Mouse (Mus musculus): Measurements from ENCODE around the gene Mcam.

Gene Mcam

DNA sequence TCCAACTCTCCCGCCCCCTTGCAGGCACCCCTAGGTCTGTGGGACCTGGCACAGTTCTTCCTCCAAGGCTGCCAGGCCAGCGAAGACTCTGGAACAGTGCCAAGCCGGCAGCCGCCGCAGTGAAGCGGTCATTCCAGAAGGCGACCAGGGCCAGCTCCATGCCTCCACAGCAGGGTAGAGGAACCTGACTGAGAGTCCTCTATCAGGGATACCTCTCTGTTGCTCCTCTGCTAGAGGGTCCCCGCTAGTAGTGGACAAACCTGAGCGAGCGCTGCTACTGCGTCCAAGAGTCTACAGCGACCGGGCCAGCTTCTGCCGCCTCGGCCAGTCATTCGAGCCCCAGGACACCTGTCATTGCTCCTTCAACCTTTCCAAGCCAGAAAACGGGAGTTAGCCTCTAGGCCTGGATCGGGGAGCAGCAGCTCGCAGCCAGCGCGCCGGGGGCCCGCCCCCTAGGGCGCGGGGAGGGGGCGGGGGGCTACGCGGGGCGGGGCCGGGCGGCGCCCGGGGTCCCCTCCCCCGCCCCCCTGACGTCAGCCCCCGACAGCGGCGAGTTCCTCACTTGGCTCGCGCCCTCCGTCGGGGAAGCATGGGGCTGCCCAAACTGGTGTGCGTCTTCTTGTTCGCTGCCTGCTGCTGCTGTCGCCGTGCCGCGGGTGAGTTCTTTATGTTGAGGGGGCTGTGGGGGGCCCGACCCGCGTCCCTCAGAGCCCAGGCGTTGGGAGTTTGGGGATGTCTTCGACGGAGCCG is at the start of gene Mcam:
Mcam (plus strand) TSS at position 369 of the 750 bp plus-strand sequence.
- DNase-seq (ENCODE audit: extremely low read depth, insufficient read length, low spot score), result peak; percentile 70

- DNase-seq (ENCODE audit: extremely low read depth, insufficient read length, low spot score), result peak; percentile 58
Observed at GRCm38 (mm10) chr9:44084659-44085229, 49.5 kb upstream of the Mcam start.

GRCm38 (mm10) chr9:44085276-44085675 is 49.0 kb upstream of the Mcam start:
- no peak for DNase-seq (ENCODE audit: extremely low read depth, insufficient read length, low spot score)

DNA sequence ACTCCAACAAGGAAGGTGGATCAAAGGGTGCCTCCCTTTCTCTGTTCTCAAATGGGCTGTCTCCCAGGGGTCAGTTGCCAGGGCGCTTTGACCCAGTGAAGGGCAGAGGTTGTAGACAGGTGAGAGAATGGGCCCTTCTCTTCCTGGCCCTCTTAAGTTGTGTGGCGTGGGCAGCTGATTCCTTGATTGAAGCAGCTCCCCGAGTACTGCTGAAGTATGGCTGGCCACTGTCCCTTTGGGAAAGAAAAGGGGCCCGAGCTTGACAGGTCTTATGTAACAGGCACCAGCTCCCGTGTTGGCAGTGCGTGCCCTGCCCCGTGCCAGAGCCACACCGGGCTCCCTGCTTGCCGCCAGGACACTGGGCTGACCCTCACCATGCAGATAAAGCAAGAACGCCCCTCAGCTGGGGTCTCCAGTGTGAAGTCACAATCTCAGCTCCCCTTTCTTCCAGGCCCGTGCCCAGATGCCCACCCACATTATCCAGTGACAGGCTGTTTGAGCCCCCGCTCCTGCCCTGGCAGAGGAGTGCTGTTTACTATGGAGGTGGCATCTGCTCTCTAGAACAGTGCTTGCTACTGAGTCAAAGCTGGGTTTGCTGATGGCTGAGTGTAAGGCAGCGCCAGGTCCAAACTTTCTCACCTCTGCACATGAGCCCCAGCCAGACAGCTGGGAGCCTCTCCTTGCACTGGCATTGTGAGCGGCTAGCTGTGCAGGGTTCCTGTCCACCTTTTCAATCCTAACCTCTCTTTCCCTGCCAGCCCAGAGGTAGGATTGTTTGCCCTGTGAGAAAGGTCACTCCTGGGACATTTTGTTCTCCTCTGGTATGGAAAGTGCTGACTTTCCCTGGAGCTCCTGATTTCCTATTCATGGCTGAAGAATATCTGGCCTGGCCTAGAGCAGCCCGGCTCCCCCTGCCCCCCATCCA is 48.3 kb upstream of the Mcam start:
- no peak for DNase-seq (ENCODE audit: extremely low read depth, insufficient read length, low spot score)

DNA sequence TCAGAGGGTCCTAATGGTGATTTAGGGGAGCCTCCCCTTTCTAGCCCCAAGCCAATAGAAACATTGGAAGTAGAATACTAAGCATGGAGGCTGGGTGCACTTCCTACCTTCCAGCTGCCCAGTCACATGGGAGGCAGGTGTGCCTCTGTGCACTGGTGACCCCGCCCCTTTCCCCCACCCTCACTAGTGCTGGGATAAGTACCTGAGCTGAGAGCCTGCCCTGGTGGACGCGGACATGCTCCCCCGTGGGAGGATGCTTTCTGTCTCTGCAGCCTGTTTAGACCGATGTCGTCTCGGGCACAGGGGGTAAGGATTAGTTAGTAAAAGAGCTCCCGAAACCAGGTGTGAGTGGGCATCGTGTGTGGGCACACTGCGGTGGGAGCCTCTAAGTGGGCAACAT is 47.3 kb upstream of the Mcam start:
- DNase-seq (ENCODE audit: extremely low read depth, insufficient read length, low spot score), result no peak

DNA sequence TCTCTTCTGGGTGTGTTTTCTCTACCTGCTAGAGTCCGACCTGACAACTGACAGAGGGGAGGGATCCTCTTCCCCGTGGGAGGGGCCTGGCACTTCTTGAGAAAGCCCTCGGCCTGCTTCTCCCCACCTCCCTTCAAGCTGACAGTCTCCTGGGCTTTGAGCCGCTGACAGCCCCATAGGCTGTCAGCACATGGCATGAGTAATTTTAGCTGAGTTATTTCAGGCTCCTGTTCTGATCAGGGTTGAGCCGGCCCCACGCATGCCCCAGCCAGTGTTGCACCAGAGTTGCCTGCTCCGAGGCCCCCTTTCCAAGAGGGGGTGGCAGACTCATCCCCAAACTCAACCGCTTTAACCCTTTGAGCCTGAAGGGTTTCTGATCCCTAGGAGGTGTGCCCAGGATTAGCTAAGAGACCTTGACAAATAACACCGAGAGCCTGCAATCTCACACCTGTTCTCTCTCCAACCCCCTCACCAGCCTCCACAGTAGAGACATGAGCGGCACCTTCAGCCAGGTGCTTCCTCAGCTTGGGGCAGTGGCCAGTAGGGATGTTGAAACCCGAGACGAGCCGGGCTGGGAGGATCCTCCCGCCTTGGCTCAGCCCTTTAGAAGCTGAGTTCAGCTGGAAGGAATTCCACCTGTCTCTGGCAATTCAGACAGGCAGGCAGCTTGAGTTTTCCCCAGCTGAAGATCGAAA is 46.4 kb upstream of the Mcam start:
- DNase-seq (ENCODE audit: extremely low read depth, insufficient read length, low spot score), result peak; percentile 54

- DNase-seq (ENCODE audit: extremely low read depth, insufficient read length, low spot score), result no peak
Observed at GRCm38 (mm10) chr9:44088877-44089608, 45.2 kb upstream of the Mcam start.

GRCm38 (mm10) chr9:44093612-44094503 is 40.4 kb upstream of the Mcam start:
- DNase-seq (ENCODE audit: extremely low read depth, insufficient read length, low spot score), result no peak

DNA sequence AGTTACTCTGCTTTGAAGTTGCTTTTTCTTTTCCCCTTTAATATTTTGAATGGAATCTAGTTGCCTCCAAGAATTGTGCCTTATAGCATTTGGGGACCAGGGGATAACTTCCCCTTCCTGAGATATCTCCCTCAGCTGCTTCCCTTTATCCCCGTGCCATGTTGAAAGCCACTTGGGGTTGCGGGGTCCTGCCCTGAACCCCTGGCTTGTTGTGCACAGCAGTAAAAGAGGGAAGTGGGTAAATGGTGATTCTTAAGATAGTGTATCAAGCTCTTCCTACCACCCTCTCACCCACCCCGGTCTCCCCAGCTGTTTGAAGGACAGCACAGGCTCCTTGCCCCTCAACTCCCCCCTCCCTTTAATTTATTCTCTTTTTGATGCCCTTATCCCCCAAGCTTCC is 39.5 kb upstream of the Mcam start:
- no peak for DNase-seq (ENCODE audit: extremely low read depth, insufficient read length, low spot score)

- DNase-seq (ENCODE audit: extremely low read depth, insufficient read length, low spot score), result no peak
Observed at GRCm38 (mm10) chr9:44095781-44096180, 38.5 kb upstream of the Mcam start.

- DNase-seq (ENCODE audit: extremely low read depth, insufficient read length, low spot score), result no peak
Observed at GRCm38 (mm10) chr9:44096536-44096935, 37.7 kb upstream of the Mcam start.

DNA sequence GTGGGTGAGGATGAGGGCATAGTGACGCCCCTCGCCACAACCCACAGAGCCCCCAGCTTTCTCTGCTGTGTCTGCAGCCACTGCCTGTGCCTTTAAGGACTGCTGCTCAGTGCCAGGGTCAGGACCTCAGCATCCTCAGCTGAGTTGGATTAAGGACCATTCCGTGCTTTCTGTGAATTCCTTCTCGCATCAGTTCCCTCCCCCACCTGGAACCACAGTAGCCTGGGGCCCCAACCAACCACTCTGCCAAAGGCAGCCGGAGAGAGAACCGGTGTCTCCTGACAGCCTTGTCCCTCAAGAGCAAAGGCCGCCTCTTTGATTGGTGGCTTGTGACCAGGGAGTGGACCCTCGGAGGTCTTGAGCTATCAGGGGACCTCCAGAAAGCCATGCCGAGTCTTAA is 32.8 kb upstream of the Mcam start, which contains the start of gene Mfrp:
Mfrp (plus strand) TSS at position 240 of the 400 bp plus-strand sequence.
- DNase-seq (ENCODE audit: extremely low read depth, insufficient read length, low spot score), result no peak

GRCm38 (mm10) chr9:44104881-44105280 is 29.4 kb upstream of the Mcam start:
- peak; percentile 77 for DNase-seq (ENCODE audit: extremely low read depth, insufficient read length, low spot score)

GRCm38 (mm10) chr9:44105781-44106180 is 28.5 kb upstream of the Mcam start:
- no peak for DNase-seq (ENCODE audit: extremely low read depth, insufficient read length, low spot score)

DNA sequence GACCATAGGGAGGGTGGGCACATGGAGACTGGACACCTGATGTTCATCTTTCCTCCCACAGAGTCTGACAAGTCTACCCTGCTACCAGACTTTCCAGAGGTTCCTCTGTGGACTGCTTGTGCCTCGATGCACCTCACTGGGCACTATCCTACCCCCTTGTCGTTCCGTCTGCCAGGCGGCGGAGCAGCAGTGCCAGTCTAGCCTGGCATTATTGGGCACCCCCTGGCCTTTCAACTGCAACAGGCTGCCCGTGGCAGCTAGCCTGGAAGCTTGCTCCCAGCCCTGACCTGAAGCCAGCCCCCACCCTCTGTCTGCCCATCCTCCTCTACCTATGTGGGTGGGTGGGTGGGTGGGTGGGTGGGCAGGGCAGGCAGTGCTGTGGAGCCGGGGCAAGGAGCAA is 28.1 kb upstream of the Mcam start:
- no peak for DNase-seq (ENCODE audit: extremely low read depth, insufficient read length, low spot score)

GRCm38 (mm10) chr9:44106596-44106995 is 27.7 kb upstream of the Mcam start:
- DNase-seq (ENCODE audit: extremely low read depth, insufficient read length, low spot score), result no peak

DNA sequence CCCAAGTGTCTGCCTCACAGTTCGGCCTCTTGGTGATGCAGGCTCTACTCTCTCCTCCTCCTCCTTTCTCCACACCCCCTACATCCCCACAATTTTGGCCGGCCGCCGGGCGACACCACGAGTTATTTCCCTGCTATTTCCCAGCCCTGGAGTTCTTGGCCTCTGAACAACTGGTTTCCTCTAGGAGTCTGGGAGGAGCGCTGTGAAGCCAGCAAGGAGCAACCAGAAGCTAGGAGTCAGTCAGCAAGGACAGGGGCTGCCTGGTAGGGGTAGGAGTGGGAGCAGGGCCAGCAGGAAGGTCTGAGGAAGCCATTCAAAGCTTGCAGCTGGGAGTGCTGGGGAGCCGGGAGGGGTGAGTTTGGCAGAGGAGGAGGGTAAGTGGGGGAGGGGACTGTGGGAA is 27.2 kb upstream of the Mcam start, which contains the start of gene C1qtnf5:
C1qtnf5 (plus strand) TSS at position 136 of the 400 bp plus-strand sequence.
- peak; percentile 86 for DNase-seq (ENCODE audit: extremely low read depth, insufficient read length, low spot score)

DNA sequence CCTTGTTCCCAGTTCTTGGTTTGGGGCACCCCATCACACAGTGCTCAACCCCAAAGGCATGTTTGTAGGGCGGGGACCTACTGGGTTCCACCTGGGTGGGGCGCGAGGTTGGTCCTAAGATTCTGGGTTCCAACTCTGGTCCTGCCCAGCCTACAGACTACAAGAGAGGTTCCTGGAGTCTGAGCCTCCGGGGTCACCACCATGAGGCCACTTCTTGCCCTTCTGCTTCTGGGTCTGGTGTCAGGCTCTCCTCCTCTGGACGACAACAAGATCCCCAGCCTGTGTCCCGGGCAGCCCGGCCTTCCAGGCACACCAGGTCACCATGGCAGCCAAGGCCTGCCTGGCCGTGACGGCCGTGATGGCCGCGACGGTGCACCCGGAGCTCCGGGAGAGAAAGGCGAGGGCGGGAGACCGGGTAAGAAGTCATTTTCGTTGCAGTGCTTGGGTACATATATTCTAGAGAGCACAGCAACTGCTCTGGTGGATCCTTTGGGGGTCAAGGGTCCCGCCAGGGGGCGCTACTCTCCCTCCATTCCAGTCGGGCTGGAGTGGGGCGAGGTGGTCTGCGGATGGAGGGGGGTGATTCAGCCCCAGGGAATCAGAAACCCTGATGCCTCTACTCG is 26.6 kb upstream of the Mcam start:
- DNase-seq (ENCODE audit: extremely low read depth, insufficient read length, low spot score), result no peak
